Mouse (Mus musculus) intestine, embryonic 14.5 days (tissue): Measurements from ENCODE around the gene Ifit3b. TPM values are rescaled to one million over a fixed set of nuclear protein-coding genes. Genes with fewer than 3 reads are reported as not detected.
A peak's percentile ranks its signal among the peaks of the same experiment; 100 is the strongest.
"Not testable (repeated sequence)": the region's sequence is repeated elsewhere in the genome, so short reads cannot be mapped to it uniquely, and the experiment has no call there.

Experiments
- ATAC-seq: fragments of 200-750 bp; cut with Nextera tagmentation; replicated peaks from 2 replicates; pipeline ENCODE4 v1.8.0; 2017; ENCODE audit warnings: low read depth, moderate number of reproducible peaks, moderate TSS enrichment, moderate library complexity; ENCODE audit not compliant: low FRiP score, low TSS enrichment
- DNase-seq: peaks from one replicate; pipeline ENCODE4 v3.0.0-alpha.2; 2018; ENCODE audit warnings: low spot score
- H3K27ac ChIP-seq: fragments of 300-500 bp; sonication (generic); 2 replicates; pipeline ENCODE4 v1.5.1; 2014; ENCODE audit warnings: low read depth, mild to moderate bottlenecking, control low read depth
- H3K27me3 ChIP-seq: fragments of 300-500 bp; sonication (generic); replicated peaks from 2 replicates; pipeline ENCODE4 v1.6.1; 2014; ENCODE audit warnings: low read length, control low read depth; ENCODE audit not compliant: control insufficient read depth, insufficient read depth
- H3K36me3 ChIP-seq: fragments of 300-500 bp; sonication (generic); 2 replicates; pipeline ENCODE4 v1.6.1; 2014; ENCODE audit warnings: low read length, control low read depth; ENCODE audit not compliant: control insufficient read depth, insufficient read depth
- H3K4me1 ChIP-seq: fragments of 300-500 bp; sonication (generic); replicated peaks from 2 replicates; pipeline ENCODE4 v1.6.1; 2014; ENCODE audit warnings: low read length, control low read depth, mixed read lengths; ENCODE audit not compliant: control insufficient read depth, insufficient read depth
- H3K4me2 ChIP-seq: fragments of 300-500 bp; sonication (generic); 2 replicates; pipeline ENCODE4 v1.6.1; 2014; ENCODE audit warnings: low read length
- H3K4me3 ChIP-seq: fragments of 300-500 bp; sonication (generic); 2 replicates; pipeline ENCODE4 v1.5.1; 2014; ENCODE audit warnings: low read depth, low read length, control low read depth, mixed read lengths
- H3K9ac ChIP-seq: fragments of 300-500 bp; sonication (generic); 2 replicates; pipeline ENCODE4 v1.6.1; 2014; ENCODE audit warnings: mild to moderate bottlenecking, low read length
- H3K9me3 ChIP-seq: fragments of 300-500 bp; sonication (generic); 2 replicates; pipeline ENCODE4 v1.6.1; 2016; ENCODE audit warnings: low read length, control low read depth; ENCODE audit not compliant: control insufficient read depth
- WGBS: fragments of 180-500 bp; shearing (Covaris S2); extraction: QIAGEN DNeasy Blood & Tissue Kit; methylation state at CpG from one replicate; pipeline ENCODE4 v1.1.7; 2014; 5-methylcytosine and 5-hydroxymethylcytosine counted together
- polyA plus RNA-seq: library from polyadenylated mRNA; unstranded; fragments of >200 nt; fragmentation: Nextera tagmentation; extraction: Ambion mirVana; gene quantifications from 2 replicates; pipeline ENCODE4 v1.2.1, GENCODE M21; 2014

The Ifit3b gene
- polyA plus RNA-seq, 1 experiment from 2014 or later: 0.15 TPM

- H3K36me3 ChIP-seq, H3K4me2 ChIP-seq, H3K4me3 ChIP-seq, ATAC-seq, H3K27ac ChIP-seq, DNase-seq, H3K9ac ChIP-seq, H3K4me1 ChIP-seq, H3K27me3 ChIP-seq, H3K9me3 ChIP-seq: not testable (repeated sequence)
- 95% methylated on average over 2 of the region's 2 CpGs for WGBS
Measured at GRCm38 (mm10) chr19:34582696-34583095, 25.1 kb upstream of the Ifit3b start.

DNA sequence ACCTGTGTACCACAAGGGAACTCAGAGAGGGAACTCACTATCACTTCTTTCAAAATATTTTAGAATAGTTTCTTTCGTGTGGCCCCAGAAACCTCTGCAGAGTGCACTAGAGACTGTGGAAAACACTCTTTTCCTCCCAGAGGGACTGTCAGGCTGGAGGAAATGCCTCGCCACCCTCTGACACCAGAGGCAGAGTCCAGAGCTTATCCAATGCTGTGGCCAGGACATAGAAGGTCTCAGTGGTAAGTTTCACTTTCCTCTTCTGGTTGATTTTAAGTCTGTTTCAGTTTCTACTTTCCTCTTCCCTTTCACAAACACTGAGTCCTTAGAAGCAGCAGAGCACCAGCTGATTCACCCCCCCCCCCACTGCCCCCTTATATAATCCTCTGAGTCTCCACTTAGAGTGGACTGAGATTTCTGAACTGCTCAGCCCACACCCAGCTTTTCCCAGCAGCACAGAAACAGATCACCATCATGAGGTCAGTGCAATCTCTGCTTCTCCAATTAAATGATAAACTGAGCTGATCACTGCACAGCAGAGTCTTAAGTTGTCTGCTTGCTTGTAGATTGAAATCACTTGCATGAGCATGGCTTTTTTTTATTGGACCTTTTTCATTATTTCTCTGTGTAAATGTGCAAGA lies 24.5 kb upstream of the Ifit3b start, which contains the start of gene Ifit3:
Gene Ifit3 (plus strand): TSS at position 406 of the 641 bp plus-strand sequence.
- not testable (repeated sequence) for H3K27ac ChIP-seq, H3K4me2 ChIP-seq, H3K36me3 ChIP-seq, H3K9me3 ChIP-seq, H3K27me3 ChIP-seq, H3K9ac ChIP-seq, H3K4me1 ChIP-seq, DNase-seq, H3K4me3 ChIP-seq
- 52% methylated on average over 2 of the region's 2 CpGs for WGBS
- ATAC-seq: 0 out of 2 replicates have a peak, but pooled peaks have one; percentile 50

DNA sequence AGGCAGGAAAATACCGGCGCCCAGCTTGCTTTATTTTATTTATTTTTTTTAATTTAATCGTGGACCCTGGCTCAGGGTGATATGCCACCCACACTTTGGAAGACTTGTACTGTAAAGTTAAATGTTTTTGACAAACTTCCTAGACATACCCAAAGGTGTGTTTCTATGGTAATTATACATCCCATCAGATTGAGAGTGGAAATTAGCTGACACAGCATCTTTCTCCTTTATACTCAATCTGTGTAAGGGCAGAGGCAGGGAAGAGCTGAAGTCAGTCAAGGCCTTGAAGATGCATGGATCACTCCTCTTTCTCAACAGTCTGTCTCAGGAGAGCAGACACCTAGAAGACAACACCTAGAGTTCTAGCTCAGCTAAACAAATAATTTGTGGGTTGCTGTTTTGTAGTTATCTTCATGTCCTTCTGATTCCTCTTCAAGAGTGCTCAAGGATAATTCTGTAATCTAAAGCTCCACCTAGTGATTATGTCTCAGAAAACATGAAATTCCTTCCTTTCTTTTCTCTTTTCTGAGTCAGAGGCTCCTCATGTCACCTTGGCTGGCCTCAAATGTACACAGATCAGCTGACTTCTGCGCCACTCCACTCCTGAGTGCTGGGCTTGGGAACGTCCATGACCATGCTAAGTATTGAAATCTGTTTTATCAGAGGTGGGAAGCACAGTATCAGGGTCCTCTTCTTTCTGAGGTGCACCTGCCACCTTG lies 21.9 kb upstream of the Ifit3b start:
- H3K9me3 ChIP-seq, H3K27me3 ChIP-seq, H3K36me3 ChIP-seq, DNase-seq, H3K9ac ChIP-seq, H3K4me1 ChIP-seq, H3K27ac ChIP-seq, H3K4me3 ChIP-seq, ATAC-seq, H3K4me2 ChIP-seq: not testable (repeated sequence)
- 69% methylated on average over 5 of the region's 5 CpGs for WGBS

GRCm38 (mm10) chr19:34587898-34588692 lies 19.7 kb upstream of the Ifit3b start:
- not testable (repeated sequence) for H3K4me1 ChIP-seq, DNase-seq, H3K36me3 ChIP-seq, ATAC-seq, H3K27me3 ChIP-seq, H3K9me3 ChIP-seq, H3K27ac ChIP-seq, H3K9ac ChIP-seq, H3K4me2 ChIP-seq, H3K4me3 ChIP-seq
- 78% methylated on average over 6 of the region's 12 CpGs for WGBS

GRCm38 (mm10) chr19:34588959-34589358 lies 18.8 kb upstream of the Ifit3b start:
- Histone ChIP-seq H3K4me3 (no peak overlapping the region), H3K27ac (no peak overlapping the region), H3K27me3 (no peaks in the 10 kb centered on the region), H3K9me3 (no peaks in the 10 kb centered on the region), H3K4me2 (no peak overlapping the region), H3K9ac (no peak overlapping the region), H3K4me1 (no peaks in the 10 kb centered on the region), H3K36me3 (no peaks in the 10 kb centered on the region)
- DNase-seq (no peak), ATAC-seq (no peak)

- Histone ChIP-seq H3K36me3 (no peaks in the 10 kb centered on the region), H3K4me3 (no peak overlapping the region), H3K9ac (no peak overlapping the region), H3K27ac (no peak overlapping the region), H3K4me1 (no peaks in the 10 kb centered on the region), H3K4me2 (no peak overlapping the region), H3K27me3 (no peaks in the 10 kb centered on the region), H3K9me3 (no peaks in the 10 kb centered on the region)
- DNase-seq (no peak), ATAC-seq (no peak)
- 91% methylated on average over 2 of the region's 2 CpGs for WGBS
Measured at GRCm38 (mm10) chr19:34593456-34593855, 14.3 kb upstream of the Ifit3b start.

DNA sequence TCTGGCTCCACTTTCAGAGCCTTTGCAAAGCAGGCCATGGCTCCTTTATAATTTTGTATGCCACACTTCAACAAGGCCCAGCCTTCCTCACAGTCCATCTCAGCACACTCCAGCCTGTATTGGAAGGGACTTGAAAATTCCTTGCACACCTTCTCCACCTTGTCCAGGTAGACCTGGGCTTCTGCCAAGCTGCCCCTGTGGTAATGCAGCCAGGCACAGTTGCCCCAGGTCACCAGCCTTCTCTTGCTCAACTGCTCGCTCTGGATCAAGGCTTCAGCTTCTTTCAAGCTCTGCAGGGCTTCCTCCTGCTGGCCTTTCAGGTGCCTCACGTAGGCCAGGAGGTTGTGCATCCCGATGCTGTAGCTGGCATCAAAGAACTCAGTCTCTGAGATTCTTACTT lies 13.2 kb upstream of the Ifit3b start:
- H3K4me2 ChIP-seq, H3K27me3 ChIP-seq, H3K4me1 ChIP-seq, H3K27ac ChIP-seq, H3K9me3 ChIP-seq, H3K9ac ChIP-seq, ATAC-seq, H3K4me3 ChIP-seq, H3K36me3 ChIP-seq, DNase-seq: not testable (repeated sequence)
- 83% methylated on average over 3 of the region's 3 CpGs for WGBS

- Histone ChIP-seq H3K4me3 (no peak overlapping the region), H3K4me1 (no peaks in the 10 kb centered on the region), H3K4me2 (no peak overlapping the region), H3K27me3 (no peaks in the 10 kb centered on the region), H3K27ac (no peak overlapping the region), H3K9me3 (no peaks in the 10 kb centered on the region), H3K9ac (no peak overlapping the region), H3K36me3 (no peaks in the 10 kb centered on the region)
- no peak for DNase-seq
- no peak for ATAC-seq
Measured at GRCm38 (mm10) chr19:34596811-34597210, 11.0 kb upstream of the Ifit3b start.
